Mouse (Mus musculus): Measurements from ENCODE around the gene Fam43a. TPM values are rescaled to one million over a fixed set of nuclear protein-coding genes. Genes with fewer than 3 reads are reported as not detected.

Gene Fam43a
- polyA plus RNA-seq, 1 experiment from 2014 or later, result 23.1 TPM

DNA sequence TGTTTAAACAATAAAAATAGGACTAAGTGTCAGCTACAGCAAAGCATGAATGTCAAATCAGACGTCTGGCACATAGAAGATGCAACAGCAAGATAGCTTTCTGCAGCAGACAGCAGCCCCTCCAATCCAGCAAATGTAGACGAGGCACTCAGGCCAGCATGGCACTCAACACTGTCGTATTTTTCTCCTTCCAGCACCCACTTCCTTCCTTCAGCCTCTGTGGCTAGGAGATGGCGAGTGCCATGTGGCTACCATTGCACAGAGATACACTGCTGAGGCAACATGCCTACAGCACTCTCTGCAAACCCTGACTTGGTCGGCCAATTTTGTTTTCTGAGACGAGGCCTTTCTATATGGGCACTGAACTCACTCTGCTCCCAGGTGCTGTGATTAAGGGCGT is 23.7 kb upstream of the Fam43a start:
- H3K9me3 ChIP-seq (replicated peaks), result no peaks in the 10 kb centered on the region
- H3K27me3 ChIP-seq (replicated peaks), result no peaks in the 10 kb centered on the region
- H3K4me1 ChIP-seq, result no peaks in the 10 kb centered on the region
- H3K36me3 ChIP-seq, result peaks cover 90% of the 10 kb centered on the region
- 90% methylated on average over 7 of the region's 7 CpGs for WGBS
- no peak for ATAC-seq (ENCODE audit: low FRiP score)
- H3K4me2 ChIP-seq, result no peak overlapping the region
- H3K4me3 ChIP-seq (replicated peaks), result no peak overlapping the region
- no peak overlapping the region for H3K27ac ChIP-seq (replicated peaks)
- no peak overlapping the region for H3K9ac ChIP-seq (replicated peaks)

DNA sequence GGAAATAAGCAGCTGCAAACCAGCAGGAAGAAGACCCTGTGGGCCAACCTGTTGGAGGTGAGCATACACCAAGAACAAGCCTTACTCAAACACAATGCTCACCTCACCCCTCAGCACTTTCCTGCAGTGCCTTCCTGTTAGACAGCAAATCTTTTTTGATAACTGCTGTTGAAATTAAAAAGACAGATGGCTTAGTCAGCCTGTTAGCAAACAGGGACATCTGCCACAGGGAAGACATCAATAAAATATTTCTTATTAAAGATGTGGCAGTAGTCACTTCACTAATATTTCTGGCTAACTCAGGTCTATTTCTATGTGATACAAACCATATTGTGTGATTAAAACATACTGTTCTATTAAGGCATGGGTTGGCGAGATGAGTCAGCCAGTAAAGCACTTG is 23.1 kb upstream of the Fam43a start:
- 90% methylated on average over 1 of the region's 1 CpGs for WGBS
- Histone ChIP-seq H3K27me3 (replicated peaks) (no peaks in the 10 kb centered on the region), H3K36me3 (peaks cover 90% of the 10 kb centered on the region), H3K9me3 (replicated peaks) (no peaks in the 10 kb centered on the region), H3K4me1 (no peaks in the 10 kb centered on the region), H3K4me3 (replicated peaks) (no peak overlapping the region), H3K27ac (replicated peaks) (no peak overlapping the region), H3K4me2 (no peak overlapping the region), H3K9ac (replicated peaks) (no peak overlapping the region)
- no peak for ATAC-seq (ENCODE audit: low FRiP score)

DNA sequence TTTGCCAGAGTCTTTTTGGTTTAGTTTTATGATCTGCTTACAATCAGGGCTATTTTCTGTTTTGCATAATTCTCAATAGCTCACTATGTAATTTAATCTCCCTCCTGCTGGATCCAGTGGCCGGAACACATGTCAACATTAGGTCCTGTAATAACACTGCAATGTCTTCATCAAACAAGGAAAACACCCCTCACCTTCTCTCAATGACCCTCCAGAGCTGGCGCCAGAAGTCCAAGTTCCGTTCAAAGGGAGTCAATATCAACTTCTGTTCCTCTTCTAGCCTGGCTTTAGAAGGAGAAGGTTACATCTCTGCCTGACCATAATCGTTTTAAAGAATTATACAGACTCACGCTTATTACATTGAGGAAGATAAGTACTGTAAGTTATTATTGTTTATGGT is 18.8 kb upstream of the Fam43a start:
- 0 out of 2 replicates have a peak, but pooled peaks cover 7% of the 10 kb centered on the region for H3K4me1 ChIP-seq
- no peak overlapping the region for H3K4me2 ChIP-seq
- no peak overlapping the region for H3K4me3 ChIP-seq (replicated peaks)
- H3K27me3 ChIP-seq (replicated peaks), result no peaks in the 10 kb centered on the region
- 95% methylated on average over 5 of the region's 5 CpGs for WGBS
- H3K36me3 ChIP-seq, result peaks cover 94% of the 10 kb centered on the region
- H3K9ac ChIP-seq (replicated peaks), result no peak overlapping the region
- no peak for ATAC-seq (ENCODE audit: low FRiP score)
- no peaks in the 10 kb centered on the region for H3K9me3 ChIP-seq (replicated peaks)
- no peak overlapping the region for H3K27ac ChIP-seq (replicated peaks)

DNA sequence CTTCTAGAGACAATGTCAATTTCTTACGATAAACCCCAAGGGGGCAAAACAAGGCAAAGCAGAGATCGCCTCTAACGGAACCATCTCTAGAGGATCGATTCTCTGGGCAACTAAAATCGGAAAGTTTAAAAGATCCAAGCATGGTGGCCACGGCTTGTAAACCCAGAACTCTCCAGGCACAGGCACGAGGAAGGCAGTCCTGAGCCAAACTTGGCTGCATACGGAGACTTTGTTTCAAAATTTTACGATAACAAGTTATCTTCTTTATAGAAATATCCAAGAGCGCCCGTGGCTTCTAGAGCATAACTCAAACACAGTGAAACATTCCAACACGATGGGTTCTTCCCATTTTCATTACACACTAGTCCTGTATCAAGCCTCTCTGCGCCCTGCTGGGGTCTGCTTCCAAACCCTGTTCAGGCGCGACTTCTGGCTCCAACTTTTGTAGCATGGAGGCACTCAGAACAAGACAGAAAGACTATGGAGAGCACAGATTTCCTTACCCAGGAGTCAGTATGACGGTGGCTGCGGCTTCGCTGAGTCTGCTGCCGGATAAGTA is 12.5 kb upstream of the Fam43a start:
- Histone ChIP-seq H3K9ac (replicated peaks) (peak overlapping the region; percentile 77), H3K27ac (replicated peaks) (peak overlapping the region; percentile 84), H3K9me3 (replicated peaks) (no peaks in the 10 kb centered on the region), H3K36me3 (peaks cover 34% of the 10 kb centered on the region), H3K4me3 (replicated peaks) (peak overlapping the region; percentile 83), H3K4me2 (peak overlapping the region; percentile 76), H3K27me3 (replicated peaks) (no peaks in the 10 kb centered on the region), H3K4me1 (peaks cover 21% of the 10 kb centered on the region)
- 2% methylated on average over 19 of the region's 19 CpGs for WGBS
- no peak for ATAC-seq (ENCODE audit: low FRiP score)

DNA sequence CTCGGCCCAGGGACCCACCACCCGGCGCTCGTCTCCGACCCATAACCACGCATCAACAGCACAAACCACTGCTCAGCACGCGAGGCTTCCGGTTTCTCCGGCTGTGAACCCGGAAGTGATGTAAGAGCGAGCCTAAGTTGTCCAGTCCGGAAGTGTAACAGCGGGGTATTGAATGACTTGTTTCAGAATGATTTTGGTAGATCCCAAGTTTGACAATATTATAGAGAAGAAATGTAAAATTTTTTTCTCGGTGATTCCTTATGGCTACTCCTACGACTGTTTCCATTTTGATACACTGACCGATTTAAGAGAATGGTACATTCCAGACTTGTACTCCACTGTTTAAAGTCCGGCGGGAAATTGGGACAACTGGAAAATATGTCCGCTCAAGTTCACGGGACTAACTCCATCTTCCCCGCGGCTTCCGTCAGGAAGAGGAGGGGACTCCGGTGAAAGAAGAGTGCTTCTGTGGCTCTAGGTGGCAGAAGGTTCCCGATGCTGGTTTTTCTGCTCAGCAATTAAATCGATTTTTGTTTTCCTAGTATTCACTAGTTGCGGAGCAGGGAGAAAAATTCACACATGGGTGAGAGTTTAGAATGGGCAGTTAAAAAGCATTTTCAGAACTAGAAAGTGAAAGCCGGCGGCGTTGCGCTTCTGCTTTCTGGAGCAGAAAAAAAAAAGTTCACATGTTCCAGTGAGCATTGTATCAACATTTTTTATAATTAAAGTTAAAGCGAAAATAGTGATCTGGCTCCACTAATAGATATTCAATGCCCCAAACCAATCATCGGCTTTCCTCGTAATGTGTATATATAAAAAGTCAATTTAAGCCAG is 11.8 kb upstream of the Fam43a start, which contains the start of gene Lsg1:
Lsg1 (minus strand) TSS at position 99 of the 834 bp plus-strand sequence.
- peak within 1 kb of the TSS; percentile 83 for H3K4me3 ChIP-seq (replicated peaks)
- ATAC-seq (ENCODE audit: low FRiP score), result peak; percentile 97
- WGBS, result 4% methylated on average over 35 of the region's 35 CpGs
- H3K9me3 ChIP-seq (replicated peaks), result no peaks in the 10 kb centered on the region
- peak within 1 kb of the TSS; percentile 77 for H3K9ac ChIP-seq (replicated peaks)
- H3K4me1 ChIP-seq, result peaks cover 21% of the 10 kb centered on the region
- peak within 1 kb of the TSS; percentile 84 for H3K27ac ChIP-seq (replicated peaks)
- H3K4me2 ChIP-seq, result peak within 1 kb of the TSS; percentile 76
- no peaks in the 10 kb centered on the region for H3K27me3 ChIP-seq (replicated peaks)
- H3K36me3 ChIP-seq, result peaks cover 27% of the 10 kb centered on the region

DNA sequence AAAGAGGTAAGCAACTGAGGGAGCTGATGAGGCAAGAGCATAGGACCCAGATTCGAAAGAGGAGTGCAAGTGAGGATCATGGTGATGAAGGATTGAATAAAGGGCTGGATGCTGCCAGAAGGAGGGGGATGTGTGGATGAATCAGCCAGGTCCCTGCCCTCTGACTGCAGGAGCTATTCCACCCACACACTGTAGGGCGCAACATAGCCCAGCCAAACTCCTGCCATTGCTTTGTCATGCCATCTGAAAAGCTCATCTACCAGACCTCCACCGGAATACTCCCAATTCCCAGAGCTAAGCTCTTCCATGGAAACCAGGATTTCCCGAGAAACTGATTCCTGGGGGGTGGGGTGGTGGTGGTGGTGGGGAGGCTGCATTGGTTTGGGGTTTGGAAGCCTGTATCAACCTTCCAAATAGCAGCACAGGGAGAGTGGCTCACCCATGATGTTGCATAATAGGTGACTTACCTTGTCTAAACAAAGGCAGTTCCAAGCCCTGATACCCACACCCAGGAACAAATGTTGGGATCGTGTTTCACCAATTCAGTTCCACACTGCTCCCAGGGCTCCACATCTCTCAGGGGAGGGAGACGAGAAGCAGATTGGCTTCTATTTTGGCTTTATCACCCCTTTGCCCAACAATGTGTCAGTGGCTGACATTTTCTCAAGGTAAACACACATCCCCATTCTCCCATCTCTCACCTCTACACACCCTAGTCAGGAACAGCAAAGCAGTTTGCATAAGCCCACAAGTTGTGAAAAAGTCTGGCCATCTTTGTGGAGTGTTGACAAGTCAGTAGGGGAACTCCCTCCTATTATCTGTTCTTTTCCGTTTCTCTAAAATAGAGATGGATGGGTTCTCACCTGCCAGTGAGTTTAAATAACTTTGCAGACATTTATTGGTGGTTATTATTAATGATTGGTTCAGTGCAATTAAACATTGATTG is 9.0 kb upstream of the Fam43a start:
- H3K9ac ChIP-seq (replicated peaks), result no peak overlapping the region
- WGBS, result 42% methylated on average over 7 of the region's 7 CpGs

DNA sequence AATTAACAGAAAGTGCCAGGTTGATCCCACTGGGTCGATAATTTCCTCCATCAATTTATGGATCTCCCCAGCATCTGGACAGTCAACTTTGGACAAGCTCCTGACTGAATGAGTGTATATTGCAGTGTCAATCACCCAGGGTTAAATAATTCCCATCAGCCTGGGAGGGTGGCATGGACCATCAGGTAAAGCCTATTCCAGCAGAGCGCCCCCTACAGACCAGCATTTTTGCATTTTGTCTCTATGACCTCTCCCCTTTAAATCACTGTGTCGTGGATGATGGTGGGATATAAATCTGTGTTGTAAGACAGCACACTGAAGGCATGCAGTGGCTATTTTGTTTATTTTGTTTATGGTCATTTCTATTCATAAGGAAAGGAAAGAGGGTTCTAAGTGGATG is 7.5 kb upstream of the Fam43a start:
- whole genome bisulfite sequencing, result 42% methylated on average over 3 of the region's 3 CpGs

More for the DNA sequence above, 9.0 kb upstream of the Fam43a start:
- Histone ChIP-seq H3K27ac (replicated peaks) (no peak overlapping the region), H3K4me3 (replicated peaks) (no peak overlapping the region), H3K36me3 (peaks cover under 1% of the 10 kb centered on the region), H3K27me3 (replicated peaks) (peaks cover 4% of the 10 kb centered on the region; the same call in 1 of the 2 replicates), H3K9me3 (replicated peaks) (no peaks in the 10 kb centered on the region), H3K4me1 (peaks cover 16% of the 10 kb centered on the region), H3K4me2 (no peak overlapping the region)
- ATAC-seq (ENCODE audit: low FRiP score), result no peak

DNA sequence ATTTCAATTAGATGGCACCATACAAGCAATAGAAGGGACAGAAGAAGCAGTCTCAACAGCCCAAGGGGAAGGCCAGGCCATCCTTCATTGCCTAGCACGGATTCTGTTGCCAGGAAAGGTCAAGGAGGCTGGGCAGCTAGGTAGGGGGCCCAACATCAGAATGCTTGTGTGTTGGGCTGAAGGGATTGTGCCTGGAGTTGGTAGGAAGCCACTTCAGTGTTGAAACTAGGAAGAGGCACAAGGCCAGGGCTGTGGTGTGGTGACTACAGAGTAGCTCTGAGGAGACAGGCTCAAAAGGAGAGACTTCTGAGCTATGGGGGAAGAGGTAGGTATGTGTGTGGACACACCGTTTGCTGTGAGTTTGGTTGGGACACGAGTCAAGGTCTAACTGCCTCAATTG is 4.2 kb upstream of the Fam43a start:
- H3K27me3 ChIP-seq (replicated peaks), result peaks cover 9% of the 10 kb centered on the region; the same call in 1 of the 2 replicates
- ATAC-seq (ENCODE audit: low FRiP score), result no peak
- peaks cover 24% of the 10 kb centered on the region for H3K4me1 ChIP-seq
- no peak overlapping the region for H3K4me2 ChIP-seq
- H3K27ac ChIP-seq (replicated peaks), result no peak overlapping the region
- no peaks in the 10 kb centered on the region for H3K36me3 ChIP-seq
- H3K4me3 ChIP-seq (replicated peaks), result no peak overlapping the region
- H3K9ac ChIP-seq (replicated peaks), result no peak overlapping the region
- WGBS, result 59% methylated on average over 3 of the region's 3 CpGs
- H3K9me3 ChIP-seq (replicated peaks), result no peaks in the 10 kb centered on the region

More for the DNA sequence above, 7.5 kb upstream of the Fam43a start:
- Histone ChIP-seq H3K27me3 (replicated peaks) (peaks cover 5% of the 10 kb centered on the region; the same call in 1 of the 2 replicates), H3K9ac (replicated peaks) (no peak overlapping the region), H3K4me2 (no peak overlapping the region), H3K9me3 (replicated peaks) (no peaks in the 10 kb centered on the region), H3K4me1 (peaks cover 10% of the 10 kb centered on the region), H3K36me3 (no peaks in the 10 kb centered on the region), H3K27ac (replicated peaks) (no peak overlapping the region), H3K4me3 (replicated peaks) (no peak overlapping the region)
- no peak for ATAC-seq (ENCODE audit: low FRiP score)

DNA sequence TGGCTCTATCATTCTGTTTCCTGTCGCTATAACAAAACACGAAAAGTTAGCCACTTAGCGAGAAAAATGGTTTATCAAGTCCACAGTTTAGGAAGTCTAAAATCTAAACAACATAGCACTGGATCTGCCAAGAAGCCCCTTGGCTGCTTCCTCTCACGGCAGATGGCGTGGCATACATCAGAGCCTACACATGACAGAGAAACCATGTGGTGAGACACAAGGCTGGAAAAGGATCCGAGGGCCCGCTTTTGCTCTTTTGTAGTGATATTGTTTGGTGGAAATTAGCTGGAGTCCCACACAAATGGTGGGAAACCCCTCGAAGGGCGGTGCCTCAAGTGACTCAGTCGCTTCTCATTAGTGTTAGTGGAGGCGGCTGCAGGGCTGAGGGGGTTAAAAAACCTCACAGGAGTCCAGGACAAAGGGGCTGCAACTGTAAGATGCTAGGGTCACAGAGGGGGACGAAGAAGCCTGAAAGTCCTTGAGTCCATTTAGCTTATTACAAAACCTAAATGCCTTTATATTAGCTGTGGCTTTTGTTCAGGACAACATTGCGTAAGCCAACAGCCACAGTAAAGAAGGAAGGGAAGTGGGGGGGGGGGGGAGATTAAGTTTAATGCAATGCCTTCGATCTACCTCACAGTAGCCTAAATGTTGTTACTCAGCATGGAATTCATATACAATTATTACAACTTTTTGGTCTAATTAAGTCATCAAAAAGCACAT is 3.5 kb upstream of the Fam43a start:
- peaks cover 13% of the 10 kb centered on the region; the same call in 1 of the 2 replicates for H3K27me3 ChIP-seq (replicated peaks)
- no peak overlapping the region for H3K9ac ChIP-seq (replicated peaks)
- peaks cover 30% of the 10 kb centered on the region for H3K4me1 ChIP-seq
- 0 out of 2 replicates have a peak overlapping the region, but pooled peaks have one; percentile 8 for H3K27ac ChIP-seq (replicated peaks)
- no peak for ATAC-seq (ENCODE audit: low FRiP score)
- no peaks in the 10 kb centered on the region for H3K9me3 ChIP-seq (replicated peaks)
- H3K4me2 ChIP-seq, result no peak overlapping the region
- WGBS, result 54% methylated on average over 14 of the region's 14 CpGs
- H3K36me3 ChIP-seq, result no peaks in the 10 kb centered on the region
- no peak overlapping the region for H3K4me3 ChIP-seq (replicated peaks)

DNA sequence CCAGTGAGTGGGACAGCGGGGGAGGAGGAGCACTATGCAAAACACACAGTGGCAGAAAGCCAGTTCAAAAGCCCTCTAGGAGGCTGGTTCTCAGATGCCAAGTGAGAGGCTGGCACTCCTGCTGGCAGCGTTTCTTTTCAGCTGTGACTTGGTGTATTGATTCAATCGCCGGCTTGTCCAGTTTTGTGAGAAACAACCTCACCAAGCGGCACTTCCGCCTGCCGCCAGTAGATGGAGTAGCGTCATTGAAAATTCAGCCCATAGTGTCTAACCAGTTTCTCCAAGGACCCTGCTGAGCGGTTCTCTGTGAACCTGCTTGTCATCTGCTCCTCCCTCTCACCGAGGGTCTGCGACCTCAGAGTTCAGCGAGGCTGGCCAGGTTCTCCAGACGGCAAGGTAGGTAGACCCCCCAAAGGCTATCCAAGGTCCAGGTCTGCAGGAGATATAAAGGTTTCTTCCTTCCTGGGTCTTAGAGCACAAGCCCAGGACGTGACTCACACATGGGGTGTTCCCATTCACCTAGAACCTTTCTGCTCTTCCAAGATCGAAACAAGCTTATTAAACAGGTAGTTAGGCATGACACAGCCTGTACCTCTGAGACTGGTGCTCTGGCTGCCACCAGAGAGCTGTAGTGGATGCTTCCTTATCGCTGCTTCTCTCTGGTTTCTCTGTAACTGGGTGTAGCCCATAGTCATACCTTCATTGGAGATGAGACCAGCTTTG is 2.4 kb upstream of the Fam43a start:
- Histone ChIP-seq H3K9me3 (replicated peaks) (no peaks in the 10 kb centered on the region), H3K27me3 (replicated peaks) (peaks cover 19% of the 10 kb centered on the region; the same call in 1 of the 2 replicates), H3K4me2 (peak overlapping the region; percentile 63), H3K4me3 (replicated peaks) (peak overlapping the region; percentile 29), H3K27ac (replicated peaks) (0 out of 2 replicates have a peak overlapping the region, but pooled peaks have one; percentile 8), H3K36me3 (no peaks in the 10 kb centered on the region), H3K9ac (replicated peaks) (peak overlapping the region; percentile 42), H3K4me1 (peaks cover 41% of the 10 kb centered on the region)
- ATAC-seq (ENCODE audit: low FRiP score), result peak; percentile 48
- WGBS, result 9% methylated on average over 16 of the region's 16 CpGs
